Mouse (Mus musculus): ENCODE data around the gene Kdm6b.
A peak's percentile ranks its signal among the peaks of the same experiment; 100 is the strongest.
"Not testable (repeated sequence)": the region's sequence is repeated elsewhere in the genome, so short reads cannot be mapped to it uniquely, and the experiment has no call there.

Kdm6b gene

GRCm38 (mm10) chr11:69406282-69406681 lies 7.2 kb downstream of the Kdm6b start:
- no peak for DNase-seq (ENCODE audit: low spot score in 2 of 2)

GRCm38 (mm10) chr11:69405397-69406200 lies 7.9 kb downstream of the Kdm6b start:
- no peak for DNase-seq (ENCODE audit: low spot score in 2 of 2)

DNA sequence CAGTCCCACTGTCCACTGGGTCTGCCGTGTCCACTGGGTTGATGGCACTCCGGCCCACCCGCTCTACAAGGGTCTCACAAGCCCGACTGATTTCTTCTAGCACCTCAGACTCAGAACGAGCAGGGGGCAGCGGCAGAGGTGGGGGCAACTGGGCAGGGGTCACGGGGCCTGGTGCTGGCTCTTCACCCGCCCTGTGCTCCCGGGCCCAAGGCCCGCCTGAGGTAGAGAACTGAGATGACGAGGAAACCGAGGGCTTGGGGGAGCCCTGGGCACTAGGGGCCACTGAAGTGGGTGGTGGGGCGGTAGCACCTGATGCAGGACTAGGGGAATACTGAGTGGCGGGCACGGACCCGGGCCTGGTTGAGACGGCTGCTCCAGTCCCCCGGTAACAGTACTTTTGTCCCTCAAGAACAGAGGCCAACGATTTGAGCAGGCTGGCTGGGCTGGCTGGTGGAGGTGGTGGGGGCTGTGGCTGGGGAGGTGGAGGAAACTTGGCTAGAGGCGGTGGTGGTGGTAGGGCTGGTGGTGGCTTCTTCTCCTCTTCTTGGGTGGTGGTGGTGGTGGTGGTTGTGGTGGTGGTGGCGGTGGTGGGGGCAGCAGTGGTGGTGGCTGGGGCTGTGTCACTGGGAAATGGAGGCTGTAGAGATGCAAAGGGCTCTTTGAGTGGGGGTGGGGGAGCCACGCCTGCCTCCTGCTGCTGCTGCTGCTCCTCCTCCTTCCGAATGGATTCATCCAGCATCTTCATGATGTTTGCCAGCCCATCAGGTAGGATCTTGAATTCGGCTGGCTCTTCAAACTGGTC lies 8.7 kb downstream of the Kdm6b start:
- no peak for DNase-seq (ENCODE audit: low spot score in 2 of 2)

- no peak for DNase-seq (ENCODE audit: low spot score in 2 of 2)
Observed at GRCm38 (mm10) chr11:69403691-69404594, 9.5 kb downstream of the Kdm6b start.

- no peak for DNase-seq (ENCODE audit: low spot score in 2 of 2)
Observed at GRCm38 (mm10) chr11:69401987-69402386, 11.5 kb downstream of the Kdm6b start.

DNA sequence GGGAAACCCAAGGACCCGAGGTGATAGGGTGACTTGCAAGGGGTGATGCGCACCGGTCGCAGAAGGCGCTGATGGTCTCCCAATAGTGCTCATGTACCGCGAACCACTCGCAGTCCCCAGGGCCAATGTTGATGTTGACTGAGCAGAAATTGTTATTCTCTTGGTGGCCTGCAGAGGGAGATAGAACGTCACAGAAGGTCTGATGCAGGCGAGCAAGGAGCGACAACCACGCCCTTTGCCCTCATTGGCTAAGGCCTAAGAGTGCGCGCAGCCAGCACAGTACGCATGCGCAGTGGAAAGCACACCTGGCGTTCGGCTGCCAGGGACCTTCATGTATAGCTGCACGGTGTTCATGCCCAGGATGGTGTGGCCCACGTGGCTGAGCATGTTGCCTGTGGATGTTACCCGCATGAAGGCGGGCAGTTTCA lies 12.3 kb downstream of the Kdm6b start:
- DNase-seq (ENCODE audit: low spot score in 2 of 2), result peak; percentile 82 to 88

GRCm38 (mm10) chr11:69400083-69400850 lies 13.2 kb downstream of the Kdm6b start:
- DNase-seq (ENCODE audit: low spot score in 2 of 2), result no peak

DNA sequence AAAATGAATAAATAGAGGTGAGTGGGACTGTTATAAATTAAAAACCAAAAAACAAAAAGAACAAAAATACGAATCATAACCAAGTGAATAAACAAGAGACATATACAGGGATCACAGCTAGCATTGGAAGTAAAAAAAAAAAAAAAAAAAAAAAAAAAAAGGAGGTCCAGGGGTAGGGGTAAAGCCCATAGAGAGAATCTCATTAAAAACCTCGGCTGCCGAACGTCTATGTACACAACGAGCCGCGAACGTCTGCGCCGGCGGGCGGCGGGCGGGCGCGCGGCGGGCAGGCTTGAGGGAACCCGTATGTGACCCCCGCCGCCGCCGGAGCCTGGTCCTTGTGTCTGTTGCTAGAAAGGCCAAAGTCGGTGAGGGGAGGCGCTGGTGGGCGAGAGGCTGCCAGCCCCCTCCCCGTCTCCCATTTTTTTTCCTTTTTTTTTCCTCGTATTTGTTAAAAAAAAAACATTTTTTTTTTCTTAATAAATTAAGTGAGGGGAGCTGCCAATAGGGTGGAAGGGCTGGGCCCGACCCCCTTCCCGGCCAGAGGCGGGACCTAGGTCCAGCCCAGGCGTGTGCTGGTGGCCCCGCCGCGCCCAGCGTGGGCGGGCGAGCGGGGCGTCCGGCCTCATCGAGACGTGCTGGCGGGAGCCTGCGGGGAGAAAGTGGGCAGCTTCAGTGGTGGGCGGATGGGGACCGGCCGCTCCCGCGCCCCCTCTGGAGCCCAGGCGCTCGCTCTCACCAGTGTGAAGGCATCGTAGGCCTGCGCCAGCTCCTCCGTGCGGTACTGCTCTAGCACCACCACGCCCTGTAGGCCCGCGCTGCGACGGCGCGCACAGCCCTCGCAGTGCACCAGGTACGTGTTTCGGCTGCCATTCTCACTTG lies 14.0 kb downstream of the Kdm6b start:
- no peak for DNase-seq (ENCODE audit: low spot score in 2 of 2)

GRCm38 (mm10) chr11:69398486-69399200 lies 14.8 kb downstream of the Kdm6b start:
- no peak for DNase-seq (ENCODE audit: low spot score in 2 of 2)

GRCm38 (mm10) chr11:69398059-69398458 lies 15.4 kb downstream of the Kdm6b start, which contains the start of gene Tmem88:
Gene Tmem88, minus strand, starts transcription at chr11:69398234.
- DNase-seq (ENCODE audit: low spot score in 2 of 2), result peak in 1 of 2 experiments; percentile 18

DNA sequence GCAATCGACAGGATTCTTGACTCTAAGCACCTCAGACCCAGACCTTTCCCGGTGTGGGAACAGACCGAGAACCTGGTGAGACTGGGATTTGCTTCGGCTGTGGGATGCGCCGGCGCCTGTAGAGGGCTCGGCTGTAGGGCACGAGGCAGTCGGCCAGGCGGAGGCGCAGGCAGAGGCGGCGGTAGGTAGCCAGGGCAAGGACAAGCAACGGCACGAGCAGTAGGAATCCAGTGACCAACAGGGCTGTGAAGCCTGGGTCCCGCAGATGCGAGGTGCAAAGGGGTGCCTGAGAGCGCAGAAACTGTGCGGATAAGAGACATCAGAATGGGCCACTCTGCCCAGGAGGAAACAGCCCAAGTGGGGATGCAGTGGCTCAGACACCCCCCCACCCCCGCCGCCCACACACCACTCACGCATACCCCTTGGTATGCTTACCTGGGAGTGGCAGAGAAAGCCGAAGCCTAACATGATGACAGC lies 15.9 kb downstream of the Kdm6b start:
- DNase-seq (ENCODE audit: low spot score in 2 of 2), result no peak

DNA sequence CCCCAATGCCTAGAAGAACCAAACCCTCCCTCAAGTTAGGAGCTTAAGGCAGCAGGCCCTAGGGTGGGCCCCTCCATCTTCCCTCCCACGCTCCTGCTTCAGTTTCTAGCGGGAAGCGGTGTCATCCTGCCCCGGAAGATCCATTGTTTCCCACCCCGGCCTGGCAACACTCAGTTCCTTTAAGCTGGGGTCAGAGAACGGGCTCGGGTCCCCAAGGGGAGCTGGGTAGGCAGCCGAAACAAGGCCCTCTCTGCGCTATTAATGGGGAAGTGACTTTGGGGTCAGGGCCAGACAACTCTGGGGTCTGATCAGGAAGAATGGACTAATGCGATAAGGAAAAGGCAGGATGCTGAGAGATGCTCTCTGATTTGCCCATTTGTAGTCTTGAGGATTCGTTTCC lies 16.7 kb downstream of the Kdm6b start:
- DNase-seq (ENCODE audit: low spot score in 2 of 2), result no peak

GRCm38 (mm10) chr11:69395634-69396373 lies 17.7 kb downstream of the Kdm6b start:
- DNase-seq (ENCODE audit: low spot score in 2 of 2), result peak; percentile 96

DNA sequence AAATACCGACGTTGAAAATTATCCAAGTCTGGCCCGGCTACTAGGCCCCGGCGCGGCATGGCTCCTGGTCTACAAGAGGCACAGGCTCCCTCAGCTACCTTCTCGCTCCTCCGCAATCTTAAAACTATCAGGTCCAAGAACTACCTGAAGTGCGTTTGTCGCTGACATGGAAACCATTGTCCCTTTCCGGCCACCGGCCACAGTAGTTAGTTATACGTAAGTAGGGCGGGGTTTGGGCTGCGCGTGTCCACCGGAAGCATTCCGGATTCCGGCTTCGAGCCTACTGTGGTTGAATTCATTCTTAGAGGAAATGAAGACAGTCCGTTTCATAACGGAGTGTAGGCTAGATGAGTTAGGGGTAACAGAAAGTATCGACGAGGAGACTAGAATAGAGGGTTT lies 18.2 kb downstream of the Kdm6b start, which contains the start of the genes Naa38 and Cyb5d1:
Gene Naa38 (plus strand): TSS at position 253 of the 399 bp plus-strand sequence.
Gene Cyb5d1 (minus strand): TSS at position 397 of the 399 bp plus-strand sequence.
- DNase-seq (ENCODE audit: low spot score in 2 of 2), result peak; percentile 91 to 93

- not testable (repeated sequence) for DNase-seq (ENCODE audit: low spot score in 2 of 2)
Observed at GRCm38 (mm10) chr11:69394591-69395167, 18.8 kb downstream of the Kdm6b start.

GRCm38 (mm10) chr11:69390400-69391034 lies 23.0 kb downstream of the Kdm6b start:
- peak; percentile 68 to 74 for DNase-seq (ENCODE audit: low spot score in 2 of 2)
